Mouse (Mus musculus) hindbrain, embryonic 15.5 days (tissue): ENCODE measurements around the gene Rbm20. TPM values are rescaled to one million over a fixed set of nuclear protein-coding genes. Genes with fewer than 3 reads are reported as not detected.

ENCODE experiments used
- ATAC-seq: fragments of 200-750 bp; cut with Nextera tagmentation; 2 replicates; pipeline ENCODE4 v1.8.0; 2017; ENCODE audit warnings: low read depth, moderate number of reproducible peaks, moderate TSS enrichment; ENCODE audit not compliant: low FRiP score
- H3K27ac ChIP-seq: fragments of 300-500 bp; sonication (generic); replicated peaks from 2 replicates; pipeline ENCODE4 v1.5.1; 2015; ENCODE audit warnings: mild to moderate bottlenecking, inconsistent platforms
- H3K27me3 ChIP-seq: fragments of 300-500 bp; sonication (generic); 2 replicates; pipeline ENCODE4 v1.6.1; 2015; ENCODE audit warnings: control low read depth, inconsistent platforms
- H3K36me3 ChIP-seq: fragments of 300-500 bp; sonication (generic); 2 replicates; pipeline ENCODE4 v1.6.1; 2015; ENCODE audit warnings: control low read depth, inconsistent platforms
- H3K4me1 ChIP-seq: fragments of 300-500 bp; sonication (generic); replicated peaks from 2 replicates; pipeline ENCODE4 v1.6.1; 2015; ENCODE audit warnings: control low read depth, inconsistent platforms
- H3K4me2 ChIP-seq: fragments of 300-500 bp; sonication (generic); 2 replicates; pipeline ENCODE4 v1.6.1; 2015; ENCODE audit warnings: moderate library complexity, mild to moderate bottlenecking, inconsistent platforms
- H3K4me3 ChIP-seq: fragments of 300-500 bp; sonication (generic); 2 replicates; pipeline ENCODE4 v1.5.1; 2015; ENCODE audit warnings: mild to moderate bottlenecking, inconsistent platforms
- H3K9ac ChIP-seq: fragments of 300-500 bp; sonication (generic); 2 replicates; pipeline ENCODE4 v1.6.1; 2015; ENCODE audit warnings: inconsistent platforms
- H3K9me3 ChIP-seq: fragments of 300-500 bp; sonication (generic); 2 replicates; pipeline ENCODE4 v1.6.1; 2016; ENCODE audit warnings: control low read depth, inconsistent platforms
- WGBS: fragments of 180-500 bp; shearing (Covaris S2); methylation state at CpG from one replicate; pipeline ENCODE4 v1.1.7; 2015; 5-methylcytosine and 5-hydroxymethylcytosine counted together
- polyA plus RNA-seq: library from polyadenylated mRNA; unstranded; fragments of >200 nt; fragmentation: Nextera tagmentation; extraction: Ambion mirVana; gene quantifications from 2 replicates; pipeline ENCODE4 v1.2.1, GENCODE M21; 2015

Rbm20 gene
- polyA plus RNA-seq, 1 experiment from 2014 or later: 0.71 TPM

DNA sequence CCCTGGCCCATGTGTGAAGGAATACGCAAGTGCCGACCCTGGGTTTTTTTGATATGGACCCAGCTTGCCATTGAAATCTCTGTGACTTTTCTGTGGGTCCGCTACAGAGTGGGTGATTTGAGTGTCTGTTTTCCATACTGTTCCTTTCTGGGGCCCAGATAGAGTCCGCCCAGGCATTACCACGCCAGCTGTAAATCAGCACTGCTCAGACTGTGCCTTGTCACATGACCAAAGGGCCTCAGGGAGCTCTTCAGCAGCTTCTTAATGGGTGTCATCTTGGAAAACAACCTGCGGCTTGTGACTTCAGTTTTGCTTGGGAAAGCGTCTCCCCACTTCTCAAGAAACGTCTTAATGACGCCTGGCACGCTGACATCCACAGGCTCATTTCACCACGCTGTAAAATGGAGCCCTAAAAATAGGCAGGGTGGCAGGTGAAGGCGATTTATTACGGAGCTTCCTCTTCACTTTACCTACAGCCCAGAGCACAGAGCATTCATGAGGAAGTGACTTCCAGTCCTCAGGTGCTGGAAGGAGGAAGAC is 71.2 kb downstream of the Rbm20 start:
- no peak overlapping the region for H3K4me2 ChIP-seq
- no peak overlapping the region for H3K27ac ChIP-seq
- H3K4me1 ChIP-seq: no peaks in the 10 kb centered on the region
- no peak overlapping the region for H3K9ac ChIP-seq
- H3K9me3 ChIP-seq: no peaks in the 10 kb centered on the region
- H3K27me3 ChIP-seq: no peaks in the 10 kb centered on the region
- no peak for ATAC-seq
- H3K36me3 ChIP-seq: no peaks in the 10 kb centered on the region
- WGBS: 80% methylated on average over 13 of the region's 13 CpGs
- H3K4me3 ChIP-seq: no peak overlapping the region

DNA sequence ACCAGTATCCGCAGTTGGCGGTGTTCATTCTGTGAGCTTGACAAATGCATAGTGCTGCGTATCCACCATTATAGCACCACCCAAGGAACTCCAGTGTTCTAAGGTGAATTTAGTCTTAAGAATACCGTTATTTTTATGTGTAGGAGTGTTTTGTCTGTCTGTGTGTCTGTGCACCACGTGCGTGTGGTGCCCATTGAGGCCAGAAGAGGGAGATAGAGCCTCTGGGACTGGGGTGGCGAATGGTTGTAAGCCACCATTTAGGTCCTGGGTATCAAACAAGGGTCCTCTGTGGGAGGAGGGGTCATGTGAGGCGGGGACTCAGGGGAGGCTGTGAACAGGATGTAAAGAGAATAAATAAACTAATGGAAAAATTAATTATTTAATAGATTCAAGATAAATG is 72.2 kb downstream of the Rbm20 start:
- Histone ChIP-seq H3K9me3 (no peaks in the 10 kb centered on the region), H3K4me2 (no peak overlapping the region), H3K4me3 (no peak overlapping the region), H3K27me3 (no peaks in the 10 kb centered on the region), H3K27ac (no peak overlapping the region), H3K4me1 (no peaks in the 10 kb centered on the region), H3K9ac (no peak overlapping the region), H3K36me3 (no peaks in the 10 kb centered on the region)
- 96% methylated on average over 8 of the region's 8 CpGs for WGBS
- no peak for ATAC-seq

DNA sequence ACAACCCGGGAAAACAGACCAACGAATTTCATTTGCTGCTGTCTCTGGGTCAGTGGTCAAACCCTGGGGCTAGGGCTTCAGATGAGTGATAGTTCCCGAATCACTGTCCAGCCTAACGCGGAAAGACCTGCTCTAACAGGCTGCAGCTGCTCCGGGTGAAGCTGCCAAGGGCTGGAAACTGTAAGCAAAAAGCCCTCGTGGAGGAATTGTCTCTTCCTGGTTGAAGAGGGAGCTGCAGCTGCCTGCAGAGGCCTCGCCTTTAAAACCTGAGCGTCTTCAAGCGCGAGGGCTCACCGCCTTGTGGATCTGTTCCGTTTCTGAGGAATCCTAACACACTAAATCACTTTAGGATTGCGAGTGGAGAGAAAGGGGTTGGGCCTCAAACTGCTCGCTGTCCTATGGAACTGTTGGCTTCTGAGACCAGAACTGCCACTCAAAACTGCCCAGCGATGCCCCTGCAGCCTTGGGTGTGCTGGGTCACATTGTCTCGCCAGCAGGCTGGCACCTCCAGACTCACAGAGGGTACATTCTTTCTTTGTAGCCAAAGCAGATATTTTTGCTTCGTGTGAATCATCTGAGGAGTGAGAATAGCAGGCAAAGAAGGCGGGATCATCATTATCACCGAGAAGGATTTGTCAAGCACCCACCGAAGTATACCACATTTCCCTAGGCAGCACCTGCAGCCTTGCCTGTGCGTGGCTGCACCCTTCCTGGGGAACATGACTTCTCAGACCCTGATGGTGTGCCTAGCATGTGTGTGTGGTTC is 74.5 kb downstream of the Rbm20 start:
- Histone ChIP-seq H3K4me1 (no peaks in the 10 kb centered on the region), H3K4me3 (no peak overlapping the region), H3K4me2 (no peak overlapping the region), H3K36me3 (no peaks in the 10 kb centered on the region), H3K9me3 (no peaks in the 10 kb centered on the region), H3K27ac (no peak overlapping the region), H3K27me3 (no peaks in the 10 kb centered on the region), H3K9ac (no peak overlapping the region)
- WGBS: 75% methylated on average over 22 of the region's 22 CpGs
- no peak for ATAC-seq

DNA sequence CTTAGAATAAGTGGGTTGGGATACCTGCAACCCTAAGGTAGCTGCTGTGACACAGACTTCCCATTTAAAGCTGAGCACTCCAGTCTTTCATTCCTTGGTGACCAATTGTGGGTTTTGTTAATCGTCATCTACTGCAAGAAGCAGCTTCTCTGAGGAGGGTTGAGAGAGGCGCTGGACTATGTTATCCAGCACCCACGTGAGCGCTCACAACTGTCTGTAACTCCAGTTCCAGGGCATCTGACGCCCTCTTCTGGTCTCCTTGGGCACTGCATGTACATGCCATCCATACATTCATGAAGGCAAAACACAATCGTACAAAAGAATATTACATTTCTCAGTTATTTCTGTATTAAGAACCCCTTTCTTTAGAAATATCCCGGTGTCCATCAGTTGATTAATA is 75.9 kb downstream of the Rbm20 start:
- H3K27me3 ChIP-seq: no peaks in the 10 kb centered on the region
- H3K27ac ChIP-seq: no peak overlapping the region
- 54% methylated on average over 7 of the region's 7 CpGs for WGBS
- H3K4me2 ChIP-seq: no peak overlapping the region
- H3K9ac ChIP-seq: no peak overlapping the region
- H3K4me3 ChIP-seq: no peak overlapping the region
- H3K4me1 ChIP-seq: no peaks in the 10 kb centered on the region
- ATAC-seq: no peak
- H3K9me3 ChIP-seq: no peaks in the 10 kb centered on the region
- no peaks in the 10 kb centered on the region for H3K36me3 ChIP-seq

DNA sequence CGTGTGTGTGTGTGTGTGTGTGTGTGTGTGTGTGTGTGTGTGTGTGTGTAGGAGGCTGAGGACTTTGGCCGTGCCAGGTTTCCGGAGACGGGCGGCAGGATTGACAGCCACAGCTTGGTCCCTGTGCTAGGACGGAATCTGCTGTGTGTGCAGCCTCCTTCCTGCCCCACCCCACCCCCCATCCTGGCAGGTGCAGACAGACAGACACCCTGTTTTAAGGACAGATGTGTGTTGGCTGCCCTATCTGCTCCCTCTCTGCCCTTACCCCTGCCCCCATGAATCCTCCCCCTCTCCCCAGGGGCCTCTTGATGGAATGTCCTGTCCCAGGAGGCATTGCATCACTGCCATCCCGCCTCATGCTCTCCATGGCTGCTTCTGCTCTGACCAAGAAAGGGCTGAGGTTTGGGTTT is 77.3 kb downstream of the Rbm20 start:
- WGBS: 80% methylated on average over 7 of the region's 7 CpGs

DNA sequence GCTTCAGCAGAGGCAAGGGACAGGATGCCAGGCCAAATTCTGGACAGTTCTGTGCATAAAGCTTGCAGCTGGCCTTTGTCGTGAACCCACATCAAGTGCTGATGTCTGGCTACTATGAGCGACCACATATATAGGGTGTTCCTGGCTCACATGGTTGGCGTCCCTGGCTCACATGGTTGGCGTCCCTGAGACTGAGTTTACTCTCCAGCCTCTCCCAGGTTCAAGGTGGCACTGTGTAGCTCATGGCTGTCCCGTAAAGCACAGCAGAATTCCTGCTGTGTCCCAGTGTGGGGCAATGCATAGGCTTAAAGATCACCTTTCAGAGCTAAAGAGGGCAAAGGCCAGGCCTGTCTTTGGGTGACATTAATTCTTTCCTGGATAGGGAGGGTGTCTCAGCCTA is 78.2 kb downstream of the Rbm20 start:
- Histone ChIP-seq H3K36me3 (no peaks in the 10 kb centered on the region), H3K9ac (no peak overlapping the region), H3K4me1 (no peaks in the 10 kb centered on the region), H3K9me3 (no peaks in the 10 kb centered on the region), H3K4me2 (no peak overlapping the region), H3K4me3 (no peak overlapping the region), H3K27ac (no peak overlapping the region), H3K27me3 (no peaks in the 10 kb centered on the region)
- no peak for ATAC-seq
- WGBS: 82% methylated on average over 5 of the region's 5 CpGs

More for the DNA sequence above, 77.3 kb downstream of the Rbm20 start:
- ATAC-seq: no peak
- Histone ChIP-seq H3K27me3 (no peaks in the 10 kb centered on the region), H3K27ac (no peak overlapping the region), H3K9me3 (no peaks in the 10 kb centered on the region), H3K36me3 (no peaks in the 10 kb centered on the region), H3K4me2 (no peak overlapping the region), H3K4me1 (no peaks in the 10 kb centered on the region), H3K4me3 (no peak overlapping the region), H3K9ac (no peak overlapping the region)

DNA sequence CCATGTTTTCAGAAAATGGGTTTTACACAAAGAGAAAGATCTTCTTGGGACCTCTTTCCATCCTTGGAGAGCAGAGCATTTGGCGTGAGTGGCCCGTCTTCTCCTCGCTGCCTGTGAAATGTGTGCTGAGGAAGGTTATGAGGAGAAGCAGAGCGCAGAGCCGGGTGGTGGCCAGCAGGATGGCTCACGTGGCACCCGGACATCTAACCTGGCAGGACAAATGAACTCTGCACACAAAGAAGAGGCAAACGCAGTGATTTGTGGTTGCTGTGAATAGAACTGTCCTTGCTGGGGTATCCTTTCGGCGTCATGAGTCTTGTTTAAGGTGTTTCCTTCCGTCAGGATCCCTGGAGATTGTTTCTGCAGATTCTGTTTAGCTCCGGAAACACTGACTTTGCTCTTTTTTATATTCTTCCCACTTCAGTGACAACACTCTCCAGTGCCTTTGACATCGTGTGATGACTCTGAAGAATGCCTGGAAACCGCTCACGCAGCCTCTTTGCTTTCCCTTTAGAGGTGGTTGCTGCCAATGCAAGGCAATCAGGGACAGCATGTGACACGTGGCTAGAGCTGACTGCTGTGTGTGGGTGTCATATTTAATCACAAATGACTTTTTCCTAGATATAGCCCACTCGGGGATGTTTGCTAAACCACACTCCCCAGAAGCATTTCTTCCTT is 80.5 kb downstream of the Rbm20 start:
- no peak overlapping the region for H3K4me2 ChIP-seq
- no peak overlapping the region for H3K27ac ChIP-seq
- no peaks in the 10 kb centered on the region for H3K27me3 ChIP-seq
- no peaks in the 10 kb centered on the region for H3K36me3 ChIP-seq
- H3K9ac ChIP-seq: no peak overlapping the region
- no peaks in the 10 kb centered on the region for H3K4me1 ChIP-seq
- 90% methylated on average over 17 of the region's 17 CpGs for WGBS
- H3K9me3 ChIP-seq: no peaks in the 10 kb centered on the region
- no peak overlapping the region for H3K4me3 ChIP-seq
- ATAC-seq: no peak

DNA sequence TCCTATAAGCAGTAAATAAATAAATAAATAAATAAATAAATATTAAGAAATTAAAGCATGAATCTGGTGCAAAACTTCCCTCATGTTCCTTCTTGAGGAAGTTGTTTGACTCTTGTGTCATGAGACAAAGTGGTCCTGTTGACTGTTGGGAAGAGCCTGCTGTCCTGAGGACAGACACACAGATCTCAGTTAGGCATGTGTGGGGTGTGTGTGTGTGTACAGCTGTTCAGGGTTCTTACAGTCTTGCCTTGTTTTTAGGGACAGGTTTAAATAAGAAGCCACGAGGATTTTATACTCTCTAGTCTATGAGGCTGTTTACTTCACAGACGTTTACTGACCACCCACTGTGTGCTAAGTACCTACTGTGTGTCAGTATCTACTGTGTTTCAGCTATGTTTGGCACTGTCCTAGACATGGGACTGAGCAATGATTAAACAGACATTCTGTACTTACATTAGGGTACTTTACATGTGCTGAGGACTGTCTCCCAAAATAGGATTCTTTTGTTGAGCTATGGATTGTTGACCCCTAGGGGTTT is 81.8 kb downstream of the Rbm20 start:
- H3K4me2 ChIP-seq: no peak overlapping the region
- 81% methylated on average over 2 of the region's 2 CpGs for WGBS
- no peak overlapping the region for H3K27ac ChIP-seq
- no peaks in the 10 kb centered on the region for H3K9me3 ChIP-seq
- H3K27me3 ChIP-seq: no peaks in the 10 kb centered on the region
- no peak for ATAC-seq
- no peak overlapping the region for H3K9ac ChIP-seq
- H3K36me3 ChIP-seq: no peaks in the 10 kb centered on the region
- H3K4me1 ChIP-seq: no peaks in the 10 kb centered on the region
- no peak overlapping the region for H3K4me3 ChIP-seq

DNA sequence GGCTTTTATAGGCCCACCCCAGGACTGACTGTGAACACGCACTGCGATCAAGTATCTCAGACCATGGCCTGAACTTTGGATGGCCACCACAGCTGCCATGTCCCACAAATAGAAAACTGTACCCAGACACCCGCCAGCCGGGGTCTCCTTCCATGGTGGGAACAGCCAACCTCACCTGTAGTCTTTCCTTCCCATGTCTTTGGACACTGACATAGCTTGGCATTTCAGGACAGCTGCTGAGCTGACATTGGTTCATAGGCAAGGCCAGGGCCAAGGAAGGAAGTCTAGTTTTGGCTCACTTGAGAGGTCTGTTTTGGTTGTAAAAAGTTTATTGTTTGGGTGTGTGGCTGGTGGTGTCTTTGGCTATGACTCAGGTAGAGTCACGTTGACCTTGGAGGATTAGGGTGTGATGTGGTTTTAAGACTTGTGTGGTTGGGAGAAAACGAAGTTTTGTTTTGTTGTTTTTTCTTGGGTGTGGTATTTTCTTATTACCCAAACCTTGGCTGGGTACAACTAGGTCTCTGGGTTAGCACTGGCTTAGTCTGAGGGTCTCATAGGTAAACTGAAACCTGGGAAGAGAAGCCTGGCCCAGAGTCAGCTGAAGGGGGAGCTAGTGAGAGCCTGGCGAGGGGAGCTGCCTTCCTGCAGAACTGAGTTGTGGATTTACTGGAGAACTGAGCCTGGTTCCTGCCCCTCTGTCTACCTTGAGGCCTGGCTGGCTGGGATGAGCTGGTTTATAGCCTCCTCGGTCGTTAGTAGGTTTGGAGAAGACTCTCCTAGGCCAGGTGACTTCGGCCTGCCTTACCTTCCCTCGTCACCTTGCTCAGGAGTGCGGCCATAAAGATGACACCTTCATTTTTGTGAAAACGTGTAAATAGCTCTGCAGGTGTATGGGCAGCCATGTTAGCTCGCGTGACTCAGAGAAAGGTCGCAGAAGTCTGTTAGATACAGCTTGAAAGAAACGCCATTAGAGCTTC is 83.3 kb downstream of the Rbm20 start:
- no peak for ATAC-seq
- Histone ChIP-seq H3K27me3 (no peaks in the 10 kb centered on the region), H3K9me3 (no peaks in the 10 kb centered on the region), H3K9ac (no peak overlapping the region), H3K4me2 (no peak overlapping the region), H3K27ac (no peak overlapping the region), H3K36me3 (no peaks in the 10 kb centered on the region), H3K4me1 (no peaks in the 10 kb centered on the region), H3K4me3 (no peak overlapping the region)
- WGBS: 86% methylated on average over 17 of the region's 17 CpGs

DNA sequence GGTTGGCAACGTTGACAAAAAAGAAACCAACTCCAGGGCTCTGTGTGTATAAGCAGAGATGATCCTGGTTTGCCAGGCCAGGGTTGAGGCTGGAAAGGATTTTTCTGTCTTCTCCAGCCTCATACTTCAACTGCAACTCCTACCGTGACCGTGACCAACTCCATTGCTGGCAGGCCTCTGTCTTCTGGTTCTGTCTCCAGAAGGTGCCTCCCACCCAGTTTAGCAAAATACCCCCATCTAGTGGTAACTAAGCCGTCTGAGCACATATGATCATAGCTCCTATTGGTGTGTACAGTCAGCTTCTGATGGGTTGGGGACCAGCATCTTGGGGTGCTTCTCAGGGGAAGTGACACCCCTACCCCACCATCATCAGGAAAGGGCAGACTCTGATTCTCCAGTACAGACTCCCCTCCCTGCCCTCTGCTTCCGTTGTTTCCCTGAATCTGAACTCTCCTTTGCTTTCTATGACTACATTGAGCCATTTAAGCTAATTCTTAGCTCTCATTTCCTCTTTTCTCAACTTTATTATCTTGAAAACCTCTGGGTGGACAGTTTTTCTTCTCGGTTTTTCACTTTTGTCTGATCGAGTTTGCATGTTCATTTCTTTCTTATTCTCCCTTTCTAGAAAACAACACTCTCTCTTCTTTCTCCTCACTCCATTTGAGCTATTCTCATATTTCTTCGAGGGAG is 85.8 kb downstream of the Rbm20 start:
- 63% methylated on average over 8 of the region's 8 CpGs for whole genome bisulfite sequencing
- no peaks in the 10 kb centered on the region for H3K36me3 ChIP-seq

More for the DNA sequence above, 85.8 kb downstream of the Rbm20 start:
- Histone ChIP-seq H3K4me2 (no peak overlapping the region), H3K4me1 (no peaks in the 10 kb centered on the region), H3K9me3 (no peaks in the 10 kb centered on the region), H3K27me3 (no peaks in the 10 kb centered on the region), H3K27ac (no peak overlapping the region), H3K9ac (no peak overlapping the region), H3K4me3 (no peak overlapping the region)
- ATAC-seq: no peak
